Mouse (Mus musculus) T-helper 2 cell (primary cell): ENCODE data around the gene Ccl9.

Experiments used
- in situ Hi-C: fragments of 300-600 bp; cut with MboI, MseI; formaldehyde crosslinking; loops from one replicate; pipeline ENCODE4 v1.15.1; 2025; ENCODE audit warnings: high pct_unique_total_duplicates

The Ccl9 gene

GRCm38 (mm10) chr11:83581626-83582610 is 3.5 kb upstream of the Ccl9 start:
- in situ Hi-C loops: no loop called here

GRCm38 (mm10) chr11:83580699-83581232 is 2.3 kb upstream of the Ccl9 start:
- in situ Hi-C loops: no loop called here

- in situ Hi-C loops: no loop called here
Measured at GRCm38 (mm10) chr11:83578999-83579398, 563 bp upstream of the Ccl9 start.

GRCm38 (mm10) chr11:83576927-83577555 is 1.4 kb downstream of the Ccl9 start:
- in situ Hi-C loops: no loop called here

DNA sequence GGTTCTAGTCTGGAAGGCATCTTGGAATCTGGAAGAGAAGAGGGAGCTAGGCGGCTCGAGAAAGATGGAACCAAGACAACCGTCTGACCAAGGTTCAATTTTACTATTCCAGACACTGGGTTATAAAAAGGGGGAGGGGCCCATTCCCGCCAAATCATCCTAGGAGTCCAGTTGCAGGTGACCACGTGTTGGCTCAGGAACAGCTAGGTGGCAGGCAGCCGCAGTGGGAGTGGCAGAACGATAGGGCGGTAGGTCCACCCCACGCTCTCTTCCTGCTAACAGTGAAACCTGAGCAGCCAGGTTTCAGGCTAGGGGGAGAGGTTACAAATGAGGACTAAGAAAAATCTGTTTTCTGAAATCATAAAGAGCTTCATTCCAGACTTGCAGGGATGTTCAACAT is 5.6 kb downstream of the Ccl9 start:
- in situ Hi-C loops: loop anchor here (25.0 kb wide), 1 partner anchor 1986 kb away; no protein-coding TSS in a partner anchor

DNA sequence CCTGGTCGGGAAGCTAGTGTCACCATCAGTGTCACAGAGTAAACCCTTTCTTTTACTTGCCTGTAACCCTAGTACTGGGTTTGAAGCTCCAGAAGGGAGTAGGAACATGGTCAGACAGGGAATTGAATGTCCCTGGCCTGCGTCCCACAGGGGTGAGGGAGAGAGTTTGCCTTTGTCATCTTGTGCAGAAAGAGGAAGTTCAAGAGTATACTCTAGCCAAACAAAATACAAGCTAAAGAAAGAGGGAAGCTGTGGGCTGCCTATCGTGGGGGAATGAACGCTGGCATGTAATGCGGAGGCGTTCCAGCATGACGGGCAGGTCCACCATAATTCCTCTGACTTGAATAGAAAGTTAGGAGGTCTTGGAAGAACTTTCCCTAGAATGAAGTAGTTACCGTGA is 6.2 kb downstream of the Ccl9 start:
- in situ Hi-C loops: loop anchor here (25.0 kb wide), 1 partner anchor 1985 kb away; no protein-coding TSS in a partner anchor

DNA sequence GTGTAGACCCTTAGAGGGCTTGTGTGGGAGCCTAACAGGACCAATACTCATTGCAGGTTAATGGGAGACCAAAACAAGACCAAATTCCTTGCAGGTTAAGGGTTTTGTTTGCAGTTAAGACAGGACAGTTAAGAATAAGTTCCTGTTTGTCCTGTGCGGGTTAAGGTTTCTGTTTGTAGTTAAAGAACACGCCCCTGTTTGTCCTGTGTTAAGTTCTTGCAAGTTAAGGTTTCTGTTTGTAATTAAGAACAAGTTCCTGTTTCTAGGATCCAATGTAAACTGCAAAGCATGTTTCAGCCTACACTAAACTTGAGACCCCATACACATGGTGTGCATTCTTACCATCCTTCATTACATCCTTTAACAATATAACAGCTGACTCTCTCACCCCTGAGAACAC is 8.2 kb downstream of the Ccl9 start:
- in situ Hi-C loops: loop anchor here (25.0 kb wide), 1 partner anchor 1983 kb away; no protein-coding TSS in a partner anchor

GRCm38 (mm10) chr11:83569249-83569648 is 9.2 kb downstream of the Ccl9 start:
- in situ Hi-C loops: loop anchor here (5.0 to 25.0 kb wide), 2 partner anchors 168 to 1982 kb away; no protein-coding TSS in a partner anchor

DNA sequence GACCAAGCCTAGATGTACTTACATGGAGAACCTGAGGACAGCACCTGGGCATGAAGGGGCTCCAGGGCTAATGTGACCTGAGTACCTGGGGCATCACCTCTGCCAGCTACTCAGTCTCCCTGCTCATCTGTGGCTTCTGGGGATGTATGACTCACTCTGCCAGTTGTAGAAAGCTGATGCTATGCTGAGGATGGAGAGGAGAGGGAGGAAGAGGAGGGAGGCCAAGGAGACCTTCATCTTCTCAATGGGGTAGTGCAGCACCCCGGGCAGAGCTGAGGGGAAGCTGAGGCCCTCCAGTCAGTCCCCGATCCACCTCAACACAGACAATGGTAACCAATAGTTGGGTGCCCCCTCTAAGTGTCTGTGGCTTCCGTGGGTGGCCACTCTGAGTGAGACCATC is 9.7 kb downstream of the Ccl9 start:
- in situ Hi-C loops: loop anchor here (5.0 to 25.0 kb wide), 2 partner anchors 169 to 1981 kb away; no protein-coding TSS in a partner anchor

DNA sequence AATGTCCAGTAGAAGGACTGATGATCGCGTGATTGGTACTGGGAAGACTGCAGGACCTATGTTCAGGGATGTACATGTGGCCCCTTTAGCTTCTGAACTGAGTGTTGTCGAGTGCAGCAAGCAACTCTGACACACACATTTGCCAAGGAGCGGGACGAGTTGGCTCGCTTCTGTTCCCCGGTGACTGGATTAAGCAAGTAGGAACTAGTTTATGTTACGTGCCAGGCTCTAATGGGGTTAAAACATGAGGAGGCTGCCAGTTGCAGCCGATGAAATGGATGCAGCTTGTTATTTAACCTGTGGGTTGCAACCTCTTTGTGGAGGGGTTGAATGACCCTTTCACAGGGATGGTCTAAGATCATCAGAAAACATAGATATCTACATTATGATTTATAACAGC is 10.4 kb downstream of the Ccl9 start:
- in situ Hi-C loops: loop anchor here (5.0 to 25.0 kb wide), 2 partner anchors 169 to 1981 kb away; no protein-coding TSS in a partner anchor

GRCm38 (mm10) chr11:83567311-83567710 is 11.1 kb downstream of the Ccl9 start:
- in situ Hi-C loops: loop anchor here (5.0 to 25.0 kb wide), 2 partner anchors 170 to 1980 kb away; no protein-coding TSS in a partner anchor

DNA sequence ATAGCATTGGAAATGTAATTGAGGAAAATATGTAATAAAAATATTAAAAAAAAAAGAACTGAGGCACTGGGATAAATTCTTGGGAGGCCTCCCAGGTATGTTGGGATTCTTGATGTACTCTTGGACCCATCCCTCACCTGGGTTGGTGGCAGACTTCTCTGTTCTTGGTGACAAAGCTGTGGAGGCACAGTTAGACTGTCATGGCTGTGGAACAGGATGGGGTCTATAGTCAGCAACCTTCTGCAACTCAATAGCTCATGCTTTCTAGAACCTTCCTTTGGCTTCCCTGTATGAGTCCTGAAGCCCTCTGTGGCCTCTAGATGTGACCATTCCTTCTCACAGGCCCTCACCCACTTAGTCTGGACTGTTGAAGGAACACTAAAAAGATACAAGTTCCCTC is 11.8 kb downstream of the Ccl9 start:
- in situ Hi-C loops: loop anchor here (5.0 to 25.0 kb wide), 2 partner anchors 171 to 1979 kb away; no protein-coding TSS in a partner anchor

DNA sequence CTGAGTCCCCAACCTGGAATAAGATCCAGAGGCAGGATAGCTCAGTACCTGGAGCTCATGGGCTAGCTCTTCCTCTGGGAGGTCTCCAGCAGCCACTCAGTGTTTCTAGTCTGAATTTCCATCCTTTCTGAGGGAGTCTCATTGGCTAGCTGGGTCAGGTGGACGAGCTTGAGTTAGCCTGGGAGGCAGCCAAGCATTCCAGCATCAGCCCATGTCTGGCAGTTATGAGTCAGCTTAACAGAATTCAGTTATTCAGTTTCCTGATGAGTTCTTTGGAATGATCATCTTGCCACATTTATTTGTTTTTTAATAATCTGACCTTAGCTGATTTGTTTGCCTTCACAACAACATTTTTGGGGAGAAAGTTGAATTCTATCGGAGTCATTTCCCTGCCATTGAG is 14.7 kb downstream of the Ccl9 start:
- in situ Hi-C loops: loop anchor here (25.0 kb wide), 1 partner anchor 1976 kb away; no protein-coding TSS in a partner anchor

DNA sequence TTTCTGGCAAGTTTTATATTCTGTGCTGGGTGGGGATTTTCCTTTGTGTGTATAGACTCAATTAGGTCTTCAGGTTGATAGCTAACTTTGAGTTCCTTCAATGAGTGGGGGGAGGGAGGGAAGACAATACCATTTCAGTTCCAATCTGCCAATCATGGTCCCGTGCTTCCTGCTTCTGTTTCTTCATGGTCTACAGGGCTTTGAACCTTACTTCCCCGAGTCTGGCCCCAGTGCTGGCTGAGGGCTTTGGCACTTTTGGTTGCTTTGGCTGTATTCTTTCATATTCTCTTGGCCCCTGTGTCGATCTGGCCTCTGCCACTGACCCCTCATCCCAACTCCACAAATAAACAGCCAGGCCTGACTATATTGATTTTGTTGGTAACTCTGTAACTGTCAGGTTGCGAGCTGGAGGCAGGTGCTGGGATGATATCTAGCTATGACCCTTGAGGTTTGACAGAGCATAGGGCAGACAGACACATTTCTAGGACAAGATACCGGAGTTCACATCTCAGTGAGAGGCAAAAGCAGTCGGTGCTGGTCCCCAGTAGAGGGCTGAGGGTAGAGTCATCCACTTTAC is 16.0 kb downstream of the Ccl9 start:
- in situ Hi-C loops: loop anchor here (25.0 kb wide), 1 partner anchor 1975 kb away; no protein-coding TSS in a partner anchor

DNA sequence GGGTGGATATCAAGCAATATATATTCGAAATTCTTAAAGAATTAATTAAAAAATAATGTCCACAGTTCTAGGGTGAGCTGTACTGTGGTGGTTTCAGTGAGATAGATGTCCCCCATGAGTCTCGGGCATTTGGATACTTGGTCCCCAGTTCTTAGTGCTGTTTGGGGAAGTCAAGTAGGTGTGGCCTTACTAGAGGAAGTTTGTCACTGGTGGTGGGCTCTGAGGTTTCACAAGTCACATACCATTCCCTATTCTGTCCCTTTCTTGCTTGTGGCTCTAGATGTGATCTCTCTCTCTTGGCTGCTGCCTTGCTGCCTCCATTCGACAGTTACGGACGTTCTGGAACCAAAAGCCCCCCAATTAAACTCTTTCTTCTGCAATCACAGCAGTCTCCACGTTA is 18.0 kb downstream of the Ccl9 start:
- in situ Hi-C loops: loop anchor here (25.0 kb wide), 1 partner anchor 1973 kb away; no protein-coding TSS in a partner anchor

DNA sequence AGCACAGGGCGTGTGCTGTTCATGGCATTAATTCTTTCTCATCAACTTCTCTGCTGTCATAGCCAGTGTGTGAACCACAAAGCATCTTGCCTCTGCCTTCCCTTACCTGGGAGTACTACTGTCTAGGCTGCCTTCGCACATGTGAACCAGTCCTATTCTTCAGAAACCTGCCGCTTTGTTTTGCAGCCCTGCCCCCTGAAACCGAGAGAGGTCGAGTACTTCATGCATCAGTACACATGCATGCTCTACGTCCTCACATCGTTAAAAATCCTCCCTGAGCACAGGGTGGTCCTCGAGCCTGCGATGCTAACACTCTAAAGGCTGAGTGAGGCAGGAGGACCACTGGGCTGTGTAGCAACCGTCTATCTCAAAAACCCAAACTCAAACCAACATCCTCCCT is 21.4 kb downstream of the Ccl9 start:
- in situ Hi-C loops: loop anchor here (25.0 kb wide), 1 partner anchor 1970 kb away; no protein-coding TSS in a partner anchor

GRCm38 (mm10) chr11:83556085-83556781 is 22.2 kb downstream of the Ccl9 start:
- in situ Hi-C loops: loop anchor here (25.0 kb wide), 1 partner anchor 1969 kb away; no protein-coding TSS in a partner anchor

GRCm38 (mm10) chr11:83551668-83552067 is 26.8 kb downstream of the Ccl9 start:
- in situ Hi-C loops: loop anchor here (25.0 kb wide), 1 partner anchor 1964 kb away; no protein-coding TSS in a partner anchor

DNA sequence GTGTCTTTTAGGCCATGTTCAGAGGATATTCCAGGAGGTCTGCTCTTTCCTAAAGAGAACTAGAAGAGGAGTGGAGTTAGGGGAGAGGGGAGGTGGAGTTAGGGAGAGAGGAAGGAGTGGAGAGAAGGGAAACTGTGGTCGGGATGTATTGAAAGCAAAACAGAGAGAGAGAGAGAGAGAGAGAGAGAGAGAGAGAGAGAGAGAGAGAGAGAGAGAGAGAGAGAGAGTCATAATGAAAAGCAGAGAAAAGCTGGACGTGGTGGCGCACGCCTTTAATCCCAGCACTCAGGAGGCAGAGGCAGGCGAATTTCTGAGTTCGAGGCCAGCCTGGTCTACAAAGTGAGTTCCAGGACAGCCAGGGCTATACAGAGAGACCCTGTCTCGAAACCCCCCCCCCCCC is 27.4 kb downstream of the Ccl9 start:
- in situ Hi-C loops: loop anchor here (25.0 kb wide), 1 partner anchor 1964 kb away; no protein-coding TSS in a partner anchor

- in situ Hi-C loops: loop anchor here (25.0 kb wide), 1 partner anchor 1963 kb away; no protein-coding TSS in a partner anchor
Measured at GRCm38 (mm10) chr11:83550186-83550632, 28.2 kb downstream of the Ccl9 start.
